Mouse (Mus musculus) liver, embryonic 11.5 days (tissue): Measurements from ENCODE around the gene Thbs2. TPM values are rescaled to one million over a fixed set of nuclear protein-coding genes. Genes with fewer than 3 reads are reported as not detected.

Experiments used
- ATAC-seq: fragments of 200-750 bp; cut with Nextera tagmentation; replicated peaks from 2 replicates; pipeline ENCODE4 v1.8.0; 2017; ENCODE audit warnings: moderate number of reproducible peaks, mild to moderate bottlenecking, moderate TSS enrichment, moderate library complexity; ENCODE audit not compliant: low FRiP score
- DNase-seq: peaks from one replicate; pipeline ENCODE4 v3.0.0-alpha.2; 2017; ENCODE audit warnings: low spot score
- H3K27ac ChIP-seq: fragments of 300-500 bp; sonication (generic); 2 replicates; pipeline ENCODE4 v1.5.1; 2014; ENCODE audit warnings: mild to moderate bottlenecking, low read depth, low read length, control low read depth
- H3K27me3 ChIP-seq: fragments of 300-500 bp; sonication (generic); replicated peaks from 2 replicates; pipeline ENCODE4 v1.6.1; 2014; ENCODE audit warnings: low read length, mixed read lengths; ENCODE audit not compliant: control insufficient read depth, insufficient read depth
- H3K36me3 ChIP-seq: fragments of 300-500 bp; sonication (generic); 2 replicates; pipeline ENCODE4 v1.6.1; 2014; ENCODE audit warnings: mild to moderate bottlenecking, low read length, moderate library complexity, mixed read lengths; ENCODE audit not compliant: control insufficient read depth, insufficient read depth
- H3K4me1 ChIP-seq: fragments of 300-500 bp; sonication (generic); replicated peaks from 2 replicates; pipeline ENCODE4 v1.6.1; 2014; ENCODE audit warnings: low read length, mixed read lengths; ENCODE audit not compliant: control insufficient read depth, insufficient read depth
- H3K4me2 ChIP-seq: fragments of 300-500 bp; sonication (generic); 2 replicates; pipeline ENCODE4 v1.6.1; 2014; ENCODE audit warnings: mild to moderate bottlenecking, control low read depth, moderate library complexity
- H3K4me3 ChIP-seq: fragments of 300-500 bp; sonication (generic); 2 replicates; pipeline ENCODE4 v1.5.1; 2014; ENCODE audit warnings: low read depth, low read length, control low read depth
- H3K9ac ChIP-seq: fragments of 300-500 bp; sonication (generic); 2 replicates; pipeline ENCODE4 v1.6.1; 2014; ENCODE audit warnings: low read depth, low read length, control low read depth
- H3K9me3 ChIP-seq: fragments of 300-500 bp; sonication (generic); 2 replicates; pipeline ENCODE4 v1.6.1; 2016; ENCODE audit warnings: low read length, inconsistent platforms, mixed read lengths; ENCODE audit not compliant: control insufficient read depth
- WGBS: fragments of 180-500 bp; shearing (Covaris S2); extraction: QIAGEN DNeasy Blood & Tissue Kit; methylation state at CpG from one replicate; pipeline ENCODE4 v1.1.7; 2014; 5-methylcytosine and 5-hydroxymethylcytosine counted together
- polyA plus RNA-seq: library from polyadenylated mRNA; unstranded; fragments of >200 nt; fragmentation: Nextera tagmentation; extraction: Ambion mirVana; gene quantifications from 2 replicates; pipeline ENCODE4 v1.2.1, GENCODE M21; 2014

Gene Thbs2
- polyA plus RNA-seq, 1 experiment from 2014 or later: 1.0 TPM

DNA sequence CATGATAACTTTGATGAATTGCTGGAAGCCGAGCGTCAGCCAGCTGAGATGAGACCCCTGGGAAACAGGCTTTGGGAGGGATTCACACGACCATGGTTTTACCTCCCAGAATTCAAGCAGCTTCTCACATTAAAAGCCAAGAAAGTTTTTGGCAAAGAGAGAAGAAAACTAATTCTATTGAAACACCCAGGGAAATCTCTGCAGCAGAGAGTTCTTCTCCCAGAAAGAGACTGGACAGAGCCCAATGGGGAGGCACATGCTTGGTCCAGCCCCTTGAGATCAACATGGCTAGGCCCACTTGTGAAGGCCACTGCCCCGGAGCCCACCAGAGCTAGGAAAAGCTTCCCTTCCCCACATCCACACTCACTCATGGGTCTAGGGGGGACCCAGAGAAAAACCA, 26.9 kb upstream of the Thbs2 start:
- Histone ChIP-seq H3K9me3 (no peaks in the 10 kb centered on the region), H3K27ac (no peak overlapping the region), H3K9ac (no peak overlapping the region), H3K4me2 (no peak overlapping the region), H3K4me1 (no peaks in the 10 kb centered on the region), H3K36me3 (no peaks in the 10 kb centered on the region), H3K27me3 (no peaks in the 10 kb centered on the region), H3K4me3 (no peak overlapping the region)
- 74% methylated on average over 4 of the region's 4 CpGs for WGBS
- ATAC-seq (no peak), DNase-seq (no peak)

GRCm38 (mm10) chr17:14720227-14720626, 26.2 kb upstream of the Thbs2 start:
- H3K27me3 ChIP-seq: no peaks in the 10 kb centered on the region
- 83% methylated on average over 7 of the region's 7 CpGs for WGBS
- no peaks in the 10 kb centered on the region for H3K36me3 ChIP-seq
- H3K4me3 ChIP-seq: no peak overlapping the region
- no peak for ATAC-seq
- DNase-seq: no peak
- H3K27ac ChIP-seq: no peak overlapping the region
- H3K4me1 ChIP-seq: no peaks in the 10 kb centered on the region
- no peak overlapping the region for H3K4me2 ChIP-seq
- no peak overlapping the region for H3K9ac ChIP-seq
- H3K9me3 ChIP-seq: no peaks in the 10 kb centered on the region

DNA sequence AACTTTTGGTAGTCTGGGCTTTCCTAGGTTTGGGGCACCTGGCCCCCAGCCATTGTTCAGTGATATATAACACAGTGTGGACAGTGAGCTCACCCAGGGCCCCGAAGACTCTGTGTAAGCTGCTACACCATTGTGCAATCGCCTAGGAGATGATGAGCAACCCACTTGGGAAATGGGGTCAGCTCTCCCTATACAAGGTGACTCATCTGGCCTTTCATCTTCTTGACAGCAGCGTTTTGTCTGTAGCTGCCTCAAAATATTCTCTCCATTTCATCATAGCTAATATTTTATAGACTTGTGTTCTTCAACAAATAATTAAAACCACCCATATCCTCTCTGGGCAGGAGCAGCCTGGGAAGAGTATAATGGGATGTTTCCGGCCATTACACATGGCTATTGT, 24.8 kb upstream of the Thbs2 start:
- no peak for DNase-seq
- H3K36me3 ChIP-seq: no peaks in the 10 kb centered on the region
- H3K27me3 ChIP-seq: no peaks in the 10 kb centered on the region
- no peaks in the 10 kb centered on the region for H3K4me1 ChIP-seq
- no peak overlapping the region for H3K4me3 ChIP-seq
- H3K9me3 ChIP-seq: no peaks in the 10 kb centered on the region
- 64% methylated on average over 4 of the region's 4 CpGs for WGBS
- ATAC-seq: no peak
- no peak overlapping the region for H3K27ac ChIP-seq
- no peak overlapping the region for H3K4me2 ChIP-seq
- no peak overlapping the region for H3K9ac ChIP-seq

- Histone ChIP-seq H3K4me2 (no peak overlapping the region), H3K27ac (no peak overlapping the region), H3K27me3 (no peaks in the 10 kb centered on the region), H3K9ac (no peak overlapping the region), H3K36me3 (no peaks in the 10 kb centered on the region), H3K9me3 (no peaks in the 10 kb centered on the region), H3K4me3 (no peak overlapping the region), H3K4me1 (no peaks in the 10 kb centered on the region)
- no peak for ATAC-seq
- WGBS: 74% methylated on average over 8 of the region's 8 CpGs
- no peak for DNase-seq
These were observed 20.7 kb upstream of the Thbs2 start for GRCm38 (mm10) chr17:14714782-14715181.

DNA sequence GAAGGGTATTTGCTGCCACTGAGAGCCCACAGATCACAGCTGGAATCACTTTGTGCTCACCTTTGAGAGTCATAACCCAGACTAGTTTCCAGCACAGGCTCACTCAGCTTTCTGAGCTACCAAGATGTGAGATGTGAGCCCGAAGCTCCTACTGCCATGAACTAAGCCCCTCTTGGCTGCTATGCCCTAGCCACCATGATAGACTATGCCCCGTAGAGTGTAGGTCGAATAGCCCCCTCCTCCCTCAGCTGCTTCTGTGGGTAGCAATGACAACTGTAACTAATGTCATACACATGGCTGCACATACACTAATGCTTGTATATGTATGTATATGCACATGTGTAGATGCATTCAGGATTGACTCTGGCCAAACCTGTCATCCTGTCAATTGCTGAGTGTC, 20.3 kb upstream of the Thbs2 start:
- Histone ChIP-seq H3K4me3 (no peak overlapping the region), H3K27me3 (no peaks in the 10 kb centered on the region), H3K36me3 (no peaks in the 10 kb centered on the region), H3K4me2 (no peak overlapping the region), H3K4me1 (no peaks in the 10 kb centered on the region), H3K9me3 (no peaks in the 10 kb centered on the region), H3K27ac (no peak overlapping the region), H3K9ac (no peak overlapping the region)
- no peak for ATAC-seq
- 82% methylated on average over 3 of the region's 3 CpGs for WGBS
- no peak for DNase-seq

DNA sequence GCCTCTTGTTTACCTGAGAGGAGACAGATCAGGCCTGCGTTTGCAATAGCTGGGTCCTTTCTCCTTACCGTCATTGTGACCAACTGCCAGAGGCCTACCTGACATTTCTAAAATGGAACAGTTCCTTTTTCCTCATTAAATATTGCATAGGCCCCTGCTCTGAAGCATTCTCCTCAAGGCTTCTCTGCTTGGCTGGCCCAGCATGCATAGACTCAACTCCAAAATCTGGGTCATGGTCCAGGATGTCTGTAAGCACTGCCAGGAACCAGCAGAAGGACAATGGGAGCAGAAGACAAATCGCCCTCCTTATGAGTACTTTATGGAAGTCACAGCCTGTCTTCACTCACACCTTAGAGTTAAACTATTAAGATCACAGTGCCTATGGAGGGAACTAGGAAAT, 17.7 kb upstream of the Thbs2 start:
- Histone ChIP-seq H3K27ac (no peak overlapping the region), H3K9me3 (no peaks in the 10 kb centered on the region), H3K4me3 (no peak overlapping the region), H3K27me3 (no peaks in the 10 kb centered on the region), H3K4me1 (no peaks in the 10 kb centered on the region), H3K36me3 (no peaks in the 10 kb centered on the region), H3K4me2 (no peak overlapping the region), H3K9ac (no peak overlapping the region)
- ATAC-seq: no peak
- WGBS: 83% methylated on average over 3 of the region's 3 CpGs
- DNase-seq: no peak

DNA sequence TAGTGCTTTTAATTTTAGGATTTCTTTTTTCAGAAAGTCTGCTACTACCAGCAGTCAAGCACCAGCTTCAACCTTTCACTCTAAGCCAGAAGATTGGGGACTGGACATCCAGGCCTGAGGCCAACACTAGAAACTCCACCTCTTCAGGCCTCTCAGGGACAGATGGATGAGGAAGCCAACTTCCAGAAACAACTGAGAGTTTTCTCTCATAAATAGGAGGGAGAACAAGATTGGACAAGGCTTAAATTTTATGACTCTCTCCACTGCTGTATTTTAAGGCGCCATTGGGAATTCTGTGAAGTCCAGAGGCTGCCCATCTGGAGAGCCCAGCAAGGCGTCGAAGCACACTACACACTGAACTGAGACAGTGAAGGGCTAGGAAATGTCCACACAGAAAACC, 17.0 kb upstream of the Thbs2 start:
- no peak overlapping the region for H3K4me2 ChIP-seq
- WGBS: 92% methylated on average over 3 of the region's 3 CpGs
- no peak overlapping the region for H3K4me3 ChIP-seq
- ATAC-seq: no peak
- no peak overlapping the region for H3K9ac ChIP-seq
- H3K4me1 ChIP-seq: no peaks in the 10 kb centered on the region
- H3K27ac ChIP-seq: no peak overlapping the region
- H3K9me3 ChIP-seq: no peaks in the 10 kb centered on the region
- no peaks in the 10 kb centered on the region for H3K36me3 ChIP-seq
- no peaks in the 10 kb centered on the region for H3K27me3 ChIP-seq
- DNase-seq: no peak

DNA sequence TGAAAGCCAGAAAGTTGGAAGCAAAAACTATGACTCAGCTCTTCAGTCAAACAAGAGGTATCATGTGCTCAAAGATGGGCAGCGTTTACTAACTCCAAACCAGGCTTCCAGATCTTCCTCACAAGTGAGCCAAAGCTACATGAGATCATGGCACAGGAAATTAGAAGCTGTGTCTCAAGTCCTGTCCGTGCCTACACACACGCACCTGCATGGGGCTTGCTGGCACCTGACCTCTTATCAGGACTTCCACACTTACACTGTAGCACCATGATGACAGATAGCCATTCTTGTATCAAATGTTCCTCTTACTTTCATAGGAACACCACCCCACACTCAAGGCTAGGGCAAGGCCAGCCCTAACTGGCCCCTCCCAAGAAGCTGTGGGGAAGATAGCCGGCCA, 12.0 kb upstream of the Thbs2 start:
- ATAC-seq: no peak
- whole genome bisulfite sequencing: 74% methylated on average over 4 of the region's 4 CpGs
- no peaks in the 10 kb centered on the region for H3K27me3 ChIP-seq

DNA sequence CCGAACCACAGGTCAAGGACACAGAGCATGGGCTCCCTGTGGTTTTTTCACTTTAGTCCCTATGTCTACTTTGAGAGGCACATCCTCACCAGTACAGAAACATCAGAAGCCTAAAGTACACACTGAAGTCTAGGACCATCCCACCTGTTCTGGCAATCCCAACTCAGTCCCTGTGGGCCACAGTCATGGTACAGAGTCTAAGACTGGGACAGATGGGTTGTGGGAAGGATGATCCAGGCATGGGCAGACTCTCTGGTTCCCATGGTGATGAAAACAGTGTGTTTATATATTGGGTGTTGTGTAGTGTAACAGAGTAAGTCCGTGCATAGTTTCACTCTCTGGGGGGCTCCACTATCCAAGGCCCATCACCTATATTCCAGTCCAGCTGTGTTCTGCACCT, 11.4 kb upstream of the Thbs2 start:
- no peak overlapping the region for H3K27ac ChIP-seq
- WGBS: 71% methylated on average over 2 of the region's 2 CpGs
- no peak for ATAC-seq

More for the DNA sequence above, 12.0 kb upstream of the Thbs2 start:
- H3K4me1 ChIP-seq: no peaks in the 10 kb centered on the region
- no peaks in the 10 kb centered on the region for H3K36me3 ChIP-seq
- H3K9ac ChIP-seq: no peak overlapping the region
- H3K4me3 ChIP-seq: no peak overlapping the region
- no peak overlapping the region for H3K4me2 ChIP-seq
- DNase-seq: no peak
- H3K9me3 ChIP-seq: no peaks in the 10 kb centered on the region
- H3K27ac ChIP-seq: no peak overlapping the region

More for the DNA sequence above, 11.4 kb upstream of the Thbs2 start:
- Histone ChIP-seq H3K4me1 (no peaks in the 10 kb centered on the region), H3K4me2 (no peak overlapping the region), H3K4me3 (no peak overlapping the region), H3K27me3 (no peaks in the 10 kb centered on the region), H3K9ac (no peak overlapping the region), H3K9me3 (no peaks in the 10 kb centered on the region), H3K36me3 (no peaks in the 10 kb centered on the region)
- DNase-seq: no peak
